8 mouse cellular contexts compared by ENCODE assay signal in genomic region chr9:90113151-90113550, GRCm38 (mm10). TPM values are rescaled to one million over a fixed set of nuclear protein-coding genes. Genes with fewer than 3 reads are reported as not detected.
DNase-seq lines count a peak whose midpoint lies in the region; ATAC-seq lines count a peak whose summit lies in the region.

No protein-coding gene starts in this region.

- H3K9ac ChIP-seq in kidney, embryonic 14.5 days (ENCODE audit: low read depth, low read length) = peak overlapping the region; percentile 96
- peak overlapping the region; percentile 96 for H3K9ac ChIP-seq in hindbrain, embryonic 12.5 days

- peaks cover 15% of the 10 kb centered on the region; the same call in 1 of the 2 replicates for H3K36me3 ChIP-seq in kidney, embryonic 14.5 days (ENCODE audit: control insufficient read depth, insufficient read depth, low read length)
- peaks cover 13% of the 10 kb centered on the region; the same call in 1 of the 2 replicates for H3K36me3 ChIP-seq in hindbrain, embryonic 12.5 days

- H3K4me3 ChIP-seq in kidney, embryonic 14.5 days (ENCODE audit: low read length) = peak overlapping the region; percentile 94
- peak overlapping the region; percentile 89 for H3K4me3 ChIP-seq in hindbrain, embryonic 12.5 days

- H3K9me3 ChIP-seq in kidney, embryonic 14.5 days (ENCODE audit: control insufficient read depth, low read length) = no peaks in the 10 kb centered on the region
- H3K9me3 ChIP-seq in hindbrain, embryonic 12.5 days (replicated peaks) = no peaks in the 10 kb centered on the region

- peak overlapping the region; percentile 99; the same call in 1 of the 2 replicates for H3K27ac ChIP-seq in kidney, embryonic 14.5 days (ENCODE audit: low read depth, low read length)
- peak overlapping the region; percentile 99; the same call in 1 of the 2 replicates for H3K27ac ChIP-seq in hindbrain, embryonic 12.5 days

- no peak for ATAC-seq in kidney, embryonic 14.5 days (ENCODE audit: low FRiP score, low TSS enrichment)
- ATAC-seq in hindbrain, embryonic 12.5 days (ENCODE audit: low FRiP score) = no peak
- ATAC-seq in activated CD4-positive, CD25-positive, alpha-beta regulatory T cell, adult 4 months = no peak

- 1% methylated on average over 13 of the region's 13 CpGs for WGBS in kidney, embryonic 14.5 days
- WGBS in hindbrain, embryonic 12.5 days = 2% methylated on average over 13 of the region's 13 CpGs

- peaks cover 18% of the 10 kb centered on the region for H3K4me1 ChIP-seq in kidney, embryonic 14.5 days (ENCODE audit: control insufficient read depth, insufficient read depth, low read length)
- H3K4me1 ChIP-seq in hindbrain, embryonic 12.5 days = peaks cover 16% of the 10 kb centered on the region

- peak overlapping the region; percentile 80 for H3K4me2 ChIP-seq in kidney, embryonic 14.5 days (replicated peaks; ENCODE audit: low read depth, low read length)
- peak overlapping the region; percentile 91 for H3K4me2 ChIP-seq in hindbrain, embryonic 12.5 days (replicated peaks)

- DNase-seq in kidney, postnatal 10 days = no peak
- DNase-seq in adipocyte (ENCODE audit: low spot score) = peak; percentile 58
- peak; percentile 35 for DNase-seq in lung, postnatal 25 days (ENCODE audit: low spot score)
- DNase-seq in urinary bladder, postnatal 25 days (ENCODE audit: low spot score) = no peak
- DNase-seq in retina, postnatal 1 day = no peak

- H3K27me3 ChIP-seq in kidney, embryonic 14.5 days (ENCODE audit: control insufficient read depth, insufficient read depth, low read length) = no peaks in the 10 kb centered on the region; the same call in 1 of the 2 replicates
- no peaks in the 10 kb centered on the region for H3K27me3 ChIP-seq in hindbrain, embryonic 12.5 days

RNA-seq across cellular contexts. Expression of gene Morf4l1, which starts 1.4 kb away (rescaled TPM):
- 467 and 551 TPM in 2 replicates for polyA plus RNA-seq in kidney, embryonic 14.5 days (2014; fragmentation: Nextera tagmentation; extraction: Ambion mirVana)
- 512 and 551 TPM in 2 replicates for polyA plus RNA-seq in hindbrain, embryonic 12.5 days (2016; fragmentation: Nextera tagmentation; extraction: Ambion mirVana)
- polyA plus RNA-seq in activated CD4-positive, CD25-positive, alpha-beta regulatory T cell, adult 4 months (2017; shearing (Covaris generic)) = 100 to 1,000 TPM; 299 to 332 TPM

RNA-seq across cellular contexts. Expression of gene Adamts7, which starts 49.7 kb away (rescaled TPM):
- 10.0 and 10.6 TPM in 2 replicates for polyA plus RNA-seq in kidney, embryonic 14.5 days (2014; fragmentation: Nextera tagmentation; extraction: Ambion mirVana)
- 23.4 and 28.0 TPM in 2 replicates for polyA plus RNA-seq in hindbrain, embryonic 12.5 days (2016; fragmentation: Nextera tagmentation; extraction: Ambion mirVana)
- not detected for polyA plus RNA-seq in activated CD4-positive, CD25-positive, alpha-beta regulatory T cell, adult 4 months (2017; shearing (Covaris generic))

RNA-seq across cellular contexts. Expression of gene Ctsh, which starts 59.2 kb away (rescaled TPM):
- 57.0 and 70.4 TPM in 2 replicates for polyA plus RNA-seq in kidney, embryonic 14.5 days (2014; fragmentation: Nextera tagmentation; extraction: Ambion mirVana)
- 12.6 and 13.7 TPM in 2 replicates for polyA plus RNA-seq in hindbrain, embryonic 12.5 days (2016; fragmentation: Nextera tagmentation; extraction: Ambion mirVana)
- polyA plus RNA-seq in activated CD4-positive, CD25-positive, alpha-beta regulatory T cell, adult 4 months (2017; shearing (Covaris generic)) = 1 to 10 TPM; 2.0 to 6.7 TPM

Comparison
In these comparisons a context has a peak if more than half of its experiments do, and no peak if none do; other contexts are left out.
1. DNase-seq: peak in adipocyte (single experiment) and lung, postnatal 25 days (single experiment); none in kidney, postnatal 10 days (single experiment), urinary bladder, postnatal 25 days (single experiment) and retina, postnatal 1 day (single experiment).
2. RNA of gene Adamts7, which starts 49.7 kb away (polyA plus RNA-seq): 23.4 to 28.0 TPM in hindbrain, embryonic 12.5 days and 10.0 to 10.6 TPM in kidney, embryonic 14.5 days; not detected in activated CD4-positive, CD25-positive, alpha-beta regulatory T cell, adult 4 months; every median in the first group is over 10 times any median in the second.